Mouse (Mus musculus) mouse embryonic stem cell (cell line): ENCODE results near the gene Prrt4.
"Not testable (repeated sequence)": the region's sequence is repeated elsewhere in the genome, so short reads cannot be mapped to it uniquely, and the experiment has no call there.

ENCODE experiments used
- in situ Hi-C, 2 experiments: fragments of 300-500 bp; cut with MboI; formaldehyde crosslinking; loops; 1 replicate in 1 of 2; 3 replicates in 1 of 2; pipeline ENCODE4 v1.14.3; 2019 to 2020; ENCODE audit warnings: low sequenced_read_pairs in 2 of 2, low pct_unique_long_range_greater_than_20kb in 1 of 2, mixed read lengths in 1 of 2; ENCODE audit not compliant: unreplicated experiment in 1 of 2

Gene Prrt4

DNA sequence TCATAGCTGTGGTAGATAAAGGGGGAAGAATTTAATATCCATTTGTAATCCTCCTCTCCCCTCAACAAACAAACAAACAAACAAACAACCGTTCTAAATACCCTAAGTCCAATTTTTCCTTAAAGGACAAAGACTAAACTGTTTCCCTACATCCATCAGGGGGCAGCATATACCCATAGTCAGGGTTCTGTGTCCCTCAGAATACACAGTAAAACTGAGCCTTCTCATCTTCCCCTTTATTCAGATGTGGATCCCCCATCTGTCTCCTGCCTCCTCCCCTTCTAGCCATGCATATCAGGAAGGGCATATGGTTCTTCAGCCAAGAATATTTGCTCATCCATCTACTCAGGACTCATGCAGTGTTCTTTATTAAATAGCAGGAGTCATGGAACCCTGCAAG lies 13.2 kb downstream of the Prrt4 start:
- in situ Hi-C loops, result loop anchor here (5.0 kb wide), 1 partner anchor 36 kb away; no protein-coding TSS in a partner anchor

DNA sequence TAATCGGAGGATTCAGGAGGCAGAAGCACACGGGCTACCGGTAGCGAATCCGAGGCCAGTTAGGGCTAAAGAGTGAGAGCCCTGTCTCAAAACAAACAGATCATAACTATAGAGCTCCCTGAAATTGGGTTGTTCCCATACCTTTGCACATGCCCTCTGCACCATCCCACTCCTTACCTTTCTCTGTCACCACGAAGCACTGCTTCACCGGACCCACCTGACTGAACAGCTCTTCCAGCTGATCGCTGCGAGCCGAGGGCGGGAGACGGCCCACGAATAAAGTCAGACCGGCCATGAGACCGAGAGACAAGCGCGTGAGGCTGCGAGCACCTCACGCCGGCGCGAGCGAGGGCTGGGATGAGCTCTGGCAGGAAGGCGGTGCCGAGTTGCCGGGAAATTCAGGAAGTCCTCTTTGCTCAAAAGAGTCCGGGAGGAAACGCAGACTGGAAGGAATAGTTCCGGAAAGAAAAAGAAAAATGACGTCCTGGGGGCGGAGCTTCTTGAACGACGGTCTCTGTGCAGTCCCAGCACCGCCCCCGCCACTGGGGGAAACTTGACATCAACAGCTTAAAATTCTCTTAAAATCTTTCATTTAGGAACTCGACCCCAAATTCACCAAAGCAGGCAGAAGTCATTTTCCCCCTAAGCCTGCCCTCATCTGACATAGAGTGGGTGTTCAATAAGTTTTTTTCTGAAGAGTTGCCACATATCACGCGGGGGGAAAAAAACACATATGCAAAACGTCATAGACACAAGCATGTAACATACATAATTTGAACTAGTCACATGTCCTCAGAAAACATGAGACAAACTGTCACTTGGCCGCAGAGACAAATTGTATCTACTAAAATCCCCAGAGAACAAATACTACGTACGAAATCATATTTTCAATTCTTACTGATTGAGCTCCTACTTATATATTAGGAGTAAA lies 14.8 kb downstream of the Prrt4 start, which contains the start of gene Rbm28:
Rbm28 (minus strand) TSS at position 693 of the 931 bp plus-strand sequence.
- in situ Hi-C loops, result loop anchor here (5.0 kb wide), 1 partner anchor 38 kb away; no protein-coding TSS in a partner anchor

DNA sequence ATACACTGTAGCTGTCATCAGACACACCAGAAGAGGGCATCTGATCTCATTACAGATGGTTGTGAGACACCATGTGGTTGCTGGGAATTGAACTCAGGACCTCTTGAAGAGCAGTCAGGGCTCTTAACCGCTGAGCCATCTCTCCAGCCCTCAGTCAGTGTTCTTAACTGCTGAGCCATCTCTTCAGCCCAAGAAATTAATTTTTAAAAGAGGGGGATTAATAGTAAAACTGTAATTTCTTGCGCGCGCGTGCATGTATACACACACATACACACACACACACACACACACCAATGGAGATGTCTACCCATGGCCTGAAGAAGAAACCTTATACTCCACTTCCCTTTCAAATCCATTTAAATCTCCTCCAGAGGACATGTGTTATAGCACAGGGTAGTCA lies 18.1 kb downstream of the Prrt4 start:
- in situ Hi-C loops, result not testable (repeated sequence)

DNA sequence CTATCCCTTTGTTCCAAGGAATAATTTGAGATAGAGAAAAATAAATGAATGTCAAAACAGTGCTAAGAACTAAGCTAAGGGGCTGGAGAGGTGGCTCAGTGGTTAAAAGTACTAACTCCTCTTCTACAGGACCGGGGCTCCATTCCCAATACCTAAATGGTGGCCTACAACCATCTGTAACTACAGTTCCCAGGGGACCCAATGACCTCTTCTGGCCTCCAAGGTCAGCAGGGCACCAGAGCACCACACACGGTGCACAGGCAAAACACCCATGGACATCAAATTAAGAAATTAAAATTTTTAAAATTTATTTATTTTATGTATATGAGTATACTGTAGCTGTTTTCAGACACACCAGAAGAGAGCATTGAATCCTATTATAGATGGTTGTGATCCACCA lies 18.6 kb downstream of the Prrt4 start:
- in situ Hi-C loops, result no loop called here

DNA sequence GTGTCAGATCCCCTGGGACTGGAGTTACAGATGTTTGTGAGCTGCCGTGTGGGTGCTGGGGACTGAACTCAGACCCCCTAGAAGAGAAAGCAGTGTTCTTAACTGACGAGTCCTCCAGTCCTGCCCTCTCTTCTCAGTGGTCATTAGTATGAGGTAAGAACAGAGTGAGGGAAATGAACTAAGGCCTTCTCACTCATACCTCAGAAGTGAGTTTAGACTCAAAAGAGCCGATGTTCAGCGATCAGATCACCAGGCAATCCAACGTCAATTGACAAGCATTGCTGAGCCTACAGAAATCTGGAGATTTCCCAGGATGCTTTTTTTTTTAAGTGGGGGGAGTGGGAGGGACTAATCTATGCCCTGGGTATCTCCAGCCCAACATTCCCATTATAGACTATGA lies 23.1 kb downstream of the Prrt4 start:
- in situ Hi-C loops, result no loop called here

DNA sequence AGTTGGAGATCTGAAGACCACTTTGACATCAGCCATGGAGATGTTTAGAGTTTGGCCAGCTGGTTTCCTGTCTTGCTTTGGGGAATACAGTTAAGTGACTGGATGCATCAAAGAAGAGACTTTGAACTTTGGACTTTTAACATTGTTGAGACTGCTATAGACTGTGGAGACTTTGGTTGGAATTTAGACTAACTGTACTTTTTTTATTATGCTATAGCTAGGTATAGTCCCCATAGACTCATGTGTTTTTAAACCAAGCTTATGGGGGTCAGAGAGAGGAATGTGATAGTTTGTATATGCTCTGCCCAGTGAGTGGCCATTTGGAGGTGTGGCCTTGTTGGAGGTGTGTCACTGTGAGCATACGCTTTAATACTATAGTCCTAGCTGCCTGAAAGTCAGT lies 29.4 kb downstream of the Prrt4 start:
- in situ Hi-C loops, result no loop called here

DNA sequence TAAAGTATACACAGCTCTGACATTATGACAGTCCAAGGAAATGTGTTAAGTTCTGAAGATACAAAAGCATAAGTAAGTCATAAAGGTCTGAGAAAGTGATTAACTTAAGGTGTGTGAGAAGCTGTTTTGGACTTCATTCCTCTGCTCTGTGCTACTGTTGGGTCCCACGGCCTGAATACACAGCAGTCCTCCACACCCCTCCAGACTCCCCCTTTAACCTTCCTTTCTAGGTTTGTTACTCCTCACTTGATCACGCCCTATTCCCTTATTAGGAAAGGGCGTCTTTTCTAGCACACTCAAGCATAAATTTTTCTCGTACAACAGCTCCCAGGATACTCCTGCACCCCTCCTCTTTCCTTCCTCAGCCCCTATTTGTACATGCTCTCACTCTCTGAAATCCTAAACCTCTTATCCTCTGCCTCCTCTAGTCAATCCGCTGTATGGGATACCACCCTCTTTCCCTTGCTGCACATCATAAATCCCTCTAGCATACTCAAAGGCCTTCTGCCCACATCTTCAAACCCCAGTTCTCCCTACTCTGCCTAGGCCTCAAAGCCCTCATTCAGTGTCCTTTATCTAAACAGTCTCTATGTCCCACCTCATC lies 31.9 kb downstream of the Prrt4 start:
- in situ Hi-C loops, result no loop called here

DNA sequence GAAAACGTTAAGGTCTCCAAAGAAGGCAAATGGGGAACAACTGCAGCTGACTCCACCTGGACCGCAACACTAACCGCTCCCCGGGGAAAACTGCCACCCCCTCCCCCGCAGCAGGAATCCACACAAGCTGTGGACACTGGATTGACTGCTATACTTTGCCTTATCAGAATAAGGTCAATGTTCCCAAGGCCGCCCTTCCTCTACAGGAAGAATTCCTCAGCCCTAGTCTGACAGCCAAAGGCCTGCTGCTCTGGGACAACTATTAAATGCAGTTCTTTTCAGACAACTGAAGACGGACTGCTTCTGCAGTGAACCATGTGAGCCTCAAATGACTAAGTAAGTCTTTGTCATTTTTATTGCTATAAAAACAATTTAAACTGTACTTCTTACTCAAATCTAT lies 32.7 kb downstream of the Prrt4 start:
- in situ Hi-C loops, result no loop called here

DNA sequence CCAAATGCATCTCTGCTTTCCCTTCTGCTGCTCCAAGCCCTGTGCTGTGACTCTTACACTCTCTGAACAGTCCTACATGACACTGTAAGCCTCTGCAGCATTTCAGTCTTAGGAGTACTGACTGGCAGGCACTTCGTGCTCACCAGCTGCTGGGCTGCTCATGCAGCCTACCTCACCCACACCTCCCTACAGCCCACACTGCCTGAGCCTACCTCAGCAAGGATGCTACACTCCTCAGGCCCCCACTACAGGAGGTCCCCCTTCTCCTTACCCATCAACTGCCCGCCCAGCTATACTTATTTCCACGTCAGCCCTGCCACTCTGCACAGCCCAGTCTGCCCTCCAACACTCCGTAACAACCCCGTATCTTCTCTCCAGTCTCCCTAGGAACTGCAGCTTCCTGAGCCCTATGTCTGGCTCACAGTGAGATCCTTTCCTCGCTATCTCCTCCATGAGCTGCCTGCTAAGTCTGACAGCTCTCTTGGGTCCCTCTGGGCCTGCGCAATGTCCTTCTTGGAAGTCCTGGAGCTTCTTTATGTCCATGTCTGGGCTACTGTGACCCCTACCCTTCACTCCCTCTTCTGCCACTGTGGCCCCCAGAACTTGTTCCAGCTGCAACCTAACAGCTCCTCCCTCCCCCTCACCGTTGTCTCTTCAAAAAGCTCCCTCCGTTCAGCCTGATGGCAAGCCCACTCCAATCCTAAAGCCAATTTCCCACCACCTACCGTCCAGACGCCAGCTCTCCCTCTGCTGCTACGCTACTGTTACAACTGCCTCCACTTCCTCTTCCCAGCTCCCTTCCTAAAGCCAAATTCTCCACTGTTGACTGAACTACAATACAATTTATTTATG lies 33.7 kb downstream of the Prrt4 start:
- in situ Hi-C loops, result no loop called here

DNA sequence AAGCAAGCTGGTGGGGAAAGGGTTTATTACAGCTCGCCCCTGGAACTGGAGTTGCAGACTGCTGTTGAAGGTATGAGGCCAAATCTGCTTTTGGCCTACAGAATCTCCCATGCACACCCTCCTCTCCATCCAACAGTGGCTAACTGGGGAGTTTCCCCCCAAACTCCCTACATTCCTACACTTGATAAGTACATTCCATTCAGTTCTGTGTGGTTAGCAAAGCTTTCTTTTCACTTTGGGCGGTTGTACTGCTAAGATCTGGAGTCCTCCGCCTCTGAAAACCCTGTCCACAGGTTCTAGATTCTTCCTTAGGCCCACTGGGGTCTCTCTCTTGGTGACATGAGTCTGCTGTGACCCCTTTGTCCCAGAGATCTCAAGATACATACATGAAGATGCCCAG lies 34.4 kb downstream of the Prrt4 start:
- in situ Hi-C loops, result no loop called here

DNA sequence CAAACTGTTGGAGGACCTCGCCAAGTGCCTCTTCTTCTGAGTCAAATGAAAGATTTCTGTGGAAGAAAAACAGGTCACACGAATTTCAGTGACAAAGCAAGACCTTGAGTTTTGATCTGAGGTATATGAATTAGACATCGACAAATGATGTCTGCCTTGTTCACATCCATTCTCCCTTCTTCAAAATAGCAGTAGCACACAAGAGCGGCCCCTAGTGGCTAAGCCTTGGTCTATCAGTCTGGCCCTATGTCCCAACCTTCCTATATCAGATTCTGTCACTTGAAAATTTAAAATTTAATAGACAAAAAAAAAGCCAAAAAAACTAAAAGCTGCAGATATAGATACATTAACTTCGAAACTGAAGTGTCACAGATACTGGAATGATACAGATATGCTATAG lies 35.8 kb downstream of the Prrt4 start:
- in situ Hi-C loops, result no loop called here

DNA sequence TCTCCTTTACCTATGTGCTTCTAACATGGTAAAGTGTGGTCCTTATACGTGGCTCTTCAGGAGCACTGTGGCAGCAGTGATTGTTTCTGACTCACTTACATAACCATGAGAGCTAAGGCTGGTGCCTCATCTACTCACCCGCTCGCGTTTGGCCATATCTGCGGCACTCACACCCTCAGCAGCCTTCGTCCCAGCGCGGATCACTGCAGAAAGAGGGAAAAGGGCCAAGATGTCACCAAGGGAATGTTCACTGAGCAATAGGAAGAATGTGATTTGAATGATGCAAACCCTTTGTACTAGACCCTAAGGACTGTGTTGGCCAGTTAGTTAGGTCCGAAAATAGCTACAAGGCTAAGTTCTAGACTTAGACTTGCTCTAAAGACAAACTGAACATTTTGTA lies 41.9 kb downstream of the Prrt4 start:
- in situ Hi-C loops, result no loop called here

DNA sequence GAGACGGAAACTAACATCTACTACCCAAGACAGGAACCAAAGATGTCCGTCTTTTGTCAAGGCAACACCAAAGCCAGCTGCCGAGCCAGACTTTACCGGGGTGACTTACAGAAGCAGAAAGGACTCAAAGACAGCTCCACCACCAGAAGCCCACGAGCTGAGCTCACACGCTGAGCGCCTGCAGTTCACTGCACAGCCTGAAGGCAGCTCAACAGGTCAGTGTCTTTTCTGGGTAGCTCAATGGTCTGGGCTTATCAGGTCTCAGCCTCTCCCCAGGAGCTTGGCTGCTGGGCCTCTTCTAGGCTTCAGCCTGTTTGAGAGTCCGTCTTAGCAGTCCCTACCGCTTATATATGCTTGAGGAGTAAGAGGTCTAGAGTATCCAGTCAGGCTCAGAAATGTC lies 46.3 kb downstream of the Prrt4 start:
- in situ Hi-C loops, result no loop called here

DNA sequence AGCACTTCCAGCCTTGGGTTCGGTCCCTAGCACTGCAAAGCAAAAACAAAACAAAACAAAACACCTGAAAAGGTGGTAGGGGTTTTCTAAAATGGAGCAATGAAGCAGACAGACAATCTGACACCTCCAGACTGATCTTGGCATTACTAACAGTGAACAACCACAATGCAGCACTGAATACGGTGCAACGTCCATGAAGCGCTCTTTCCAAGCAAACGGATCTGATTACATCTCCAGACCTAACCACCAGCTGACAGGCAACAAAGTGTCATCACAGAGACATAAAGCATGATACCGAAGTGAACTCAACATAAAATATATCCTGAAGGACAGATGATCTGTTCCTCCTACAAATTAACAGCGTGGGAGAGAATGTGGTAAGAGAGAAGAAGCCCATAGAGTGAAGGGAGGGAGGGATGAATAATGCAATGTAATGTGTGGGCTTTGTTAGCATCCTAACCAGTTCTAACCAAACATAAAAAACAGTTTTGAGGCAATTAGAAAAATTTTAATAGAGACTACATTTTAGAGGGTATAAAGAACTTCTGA lies 52.4 kb downstream of the Prrt4 start:
- in situ Hi-C loops, result no loop called here

DNA sequence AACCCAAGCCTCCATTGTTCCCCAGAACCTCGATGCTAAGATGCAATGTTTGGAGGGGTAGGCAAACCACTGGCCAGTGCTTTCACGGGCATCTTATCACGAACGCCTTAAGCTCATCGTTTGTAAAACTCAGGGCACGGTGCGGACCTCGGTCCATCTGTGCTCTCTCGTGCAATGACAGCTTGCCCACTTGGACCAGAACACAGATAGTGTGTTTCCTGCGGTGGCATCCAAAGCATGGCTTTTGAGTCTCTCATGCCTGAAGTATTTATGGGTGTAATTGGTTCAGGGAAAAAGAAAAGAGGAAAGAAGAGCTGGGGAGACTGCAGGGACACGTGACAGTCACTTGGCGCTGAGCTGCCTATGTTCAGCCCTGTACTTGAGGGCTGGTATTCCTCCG lies 59.4 kb downstream of the Prrt4 start:
- in situ Hi-C loops, result no loop called here
